8 mouse cellular contexts compared by ENCODE assay signal in the genomic region with DNA sequence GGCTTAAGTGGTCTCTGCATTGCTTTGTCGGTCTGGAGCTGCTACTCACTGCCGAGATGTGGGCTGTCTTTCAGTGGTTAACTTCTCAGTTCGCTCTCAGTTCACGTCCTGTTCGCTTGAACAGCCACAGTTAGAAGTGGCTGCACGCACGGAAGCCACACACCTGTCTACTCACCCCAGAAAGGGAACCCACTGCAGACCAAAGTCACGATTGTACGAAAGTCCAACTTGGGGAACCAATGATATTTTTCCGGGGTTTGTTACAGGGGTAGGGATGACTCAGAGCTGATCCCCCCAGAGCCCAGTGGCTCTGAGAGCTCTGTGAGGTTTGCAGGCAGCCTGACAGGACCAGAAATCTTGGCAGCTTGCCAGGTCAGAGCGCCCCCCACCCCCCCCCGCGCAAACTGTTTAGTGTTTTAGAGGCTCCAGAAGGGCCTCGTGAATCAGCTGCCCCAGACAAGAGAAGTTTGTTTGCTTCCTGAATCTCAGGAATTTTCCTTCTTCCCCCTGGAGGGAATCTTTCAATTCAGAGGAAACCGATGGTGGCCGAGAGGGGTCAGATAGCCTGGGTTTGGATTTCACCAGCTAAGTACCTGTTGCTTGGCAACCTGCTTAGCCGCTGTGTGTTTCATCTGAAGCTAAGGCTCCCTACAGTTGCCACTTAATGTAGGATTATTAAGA.
DNase-seq lines count a peak whose midpoint lies in the region; ATAC-seq lines count a peak whose summit lies in the region.

No protein-coding gene starts in this region.

- H3K4me2 ChIP-seq in liver, embryonic 12.5 days: peak overlapping the region; percentile 41

- DNase-seq in urinary bladder, postnatal 25 days (ENCODE audit: low spot score): peak; percentile 35
- DNase-seq in urinary bladder, adult 2 months (ENCODE audit: low spot score): no peak
- DNase-seq in embryo, embryonic 9.5 days (ENCODE audit: extremely low spot score): peak; percentile 80
- DNase-seq in heart, embryonic 10.5 days (ENCODE audit: low spot score): peak; percentile 92
- DNase-seq in kidney, adult 9 months: peak; percentile 65
- peak; percentile 15 for DNase-seq in naive thymus-derived CD4-positive, alpha-beta T cell, adult 2 months (ENCODE audit: low read depth)
- DNase-seq in testis, postnatal 14 days (ENCODE audit: low spot score): peak; percentile 80

- peak; percentile 51 for ATAC-seq in liver, embryonic 12.5 days

- no peak overlapping the region for H3K9ac ChIP-seq in liver, embryonic 12.5 days

- H3K4me1 ChIP-seq in heart, embryonic 10.5 days: 0 out of 2 replicates have a peak, but pooled peaks cover 6% of the 10 kb centered on the region
- 0 out of 2 replicates have a peak, but pooled peaks cover 5% of the 10 kb centered on the region for H3K4me1 ChIP-seq in liver, embryonic 12.5 days

- 2% methylated on average over 17 of the region's 17 CpGs for WGBS in heart, embryonic 10.5 days
- 3% methylated on average over 17 of the region's 17 CpGs for WGBS in liver, embryonic 12.5 days (ENCODE audit: insufficient replicate concordance)

- H3K9me3 ChIP-seq in heart, embryonic 10.5 days: no peaks in the 10 kb centered on the region
- no peaks in the 10 kb centered on the region for H3K9me3 ChIP-seq in liver, embryonic 12.5 days (replicated peaks)

- H3K4me3 ChIP-seq in heart, embryonic 10.5 days: peak overlapping the region; percentile 60
- H3K4me3 ChIP-seq in liver, embryonic 12.5 days: peak overlapping the region; percentile 36

- no peaks in the 10 kb centered on the region for H3K27me3 ChIP-seq in heart, embryonic 10.5 days (ENCODE audit: insufficient read depth, poor library complexity, severe bottlenecking)
- no peaks in the 10 kb centered on the region for H3K27me3 ChIP-seq in liver, embryonic 12.5 days (replicated peaks)

- no peaks in the 10 kb centered on the region for H3K36me3 ChIP-seq in heart, embryonic 10.5 days
- H3K36me3 ChIP-seq in liver, embryonic 12.5 days: no peaks in the 10 kb centered on the region

- H3K27ac ChIP-seq in heart, embryonic 10.5 days: peak overlapping the region; percentile 77
- H3K27ac ChIP-seq in liver, embryonic 12.5 days: no peak overlapping the region
